Mouse (Mus musculus) testis, adult 2 months (tissue): ENCODE results near the gene Epb41l2.

Experiments
- CTCF ChIP-seq: fragments of 200-500 bp; IDR thresholded peaks from 2 replicates; pipeline ENCODE4 v1.5.1; 2012; ENCODE audit warnings: low read depth, mild to moderate bottlenecking, inconsistent platforms, low read length, moderate library complexity; ENCODE audit not compliant: control insufficient read depth, insufficient read depth, insufficient replicate concordance
- POLR2A ChIP-seq: fragments of 200-500 bp; IDR thresholded peaks from 2 replicates; pipeline ENCODE4 v1.6.1; 2012; ENCODE audit warnings: low read depth, mild to moderate bottlenecking, inconsistent platforms, low read length, moderate library complexity; ENCODE audit not compliant: control insufficient read depth

GRCm38 (mm10) chr10:25539771-25540168 is 180.2 kb downstream of the Epb41l2 start:
- TF ChIP-seq CTCF: no peak
- no peak for TF ChIP-seq POLR2A
